Mouse (Mus musculus) liver, embryonic 16.5 days (tissue): ENCODE data around the gene Commd3. TPM values are rescaled to one million over a fixed set of nuclear protein-coding genes. Genes with fewer than 3 reads are reported as not detected.

ENCODE experiments used
- ATAC-seq: fragments of 200-750 bp; cut with Nextera tagmentation; 2 replicates; pipeline ENCODE4 v1.8.0; 2017; ENCODE audit warnings: low read depth, mild to moderate bottlenecking, moderate number of reproducible peaks, moderate library complexity
- H3K27ac ChIP-seq: fragments of 300-500 bp; sonication (generic); 2 replicates; pipeline ENCODE4 v1.5.1; 2014; ENCODE audit warnings: mild to moderate bottlenecking, low read length
- H3K27me3 ChIP-seq: fragments of 300-500 bp; sonication (generic); 2 replicates; pipeline ENCODE4 v1.6.1; 2014; ENCODE audit warnings: low read depth, low read length, mixed read lengths; ENCODE audit not compliant: control insufficient read depth, insufficient read depth
- H3K36me3 ChIP-seq: fragments of 300-500 bp; sonication (generic); 2 replicates; pipeline ENCODE4 v1.6.1; 2014; ENCODE audit warnings: mild to moderate bottlenecking; ENCODE audit not compliant: control insufficient read depth, insufficient read depth
- H3K4me1 ChIP-seq: fragments of 300-500 bp; sonication (generic); 2 replicates; pipeline ENCODE4 v1.6.1; 2014; ENCODE audit warnings: low read depth, low read length, mixed read lengths; ENCODE audit not compliant: control insufficient read depth
- H3K4me2 ChIP-seq: fragments of 300-500 bp; sonication (generic); 2 replicates; pipeline ENCODE4 v1.6.1; 2014; ENCODE audit warnings: low read depth, low read length, mixed read lengths
- H3K4me3 ChIP-seq: fragments of 300-500 bp; sonication (generic); 2 replicates; pipeline ENCODE4 v1.5.1; 2014; ENCODE audit warnings: low read depth, mild to moderate bottlenecking, low read length
- H3K9ac ChIP-seq: fragments of 300-500 bp; sonication (generic); 2 replicates; pipeline ENCODE4 v1.6.1; 2014; ENCODE audit warnings: low read depth, low read length
- H3K9me3 ChIP-seq: fragments of 300-500 bp; sonication (generic); replicated peaks from 2 replicates; pipeline ENCODE4 v1.6.1; 2016; ENCODE audit warnings: low read length; ENCODE audit not compliant: control insufficient read depth
- WGBS: fragments of 180-500 bp; shearing (Covaris S2); extraction: QIAGEN DNeasy Blood & Tissue Kit; methylation state at CpG from one replicate; pipeline ENCODE4 v1.1.7; 2014; ENCODE audit not compliant: insufficient replicate concordance; 5-methylcytosine and 5-hydroxymethylcytosine counted together
- polyA plus RNA-seq: library from polyadenylated mRNA; unstranded; fragments of >200 nt; fragmentation: Nextera tagmentation; extraction: Ambion mirVana; gene quantifications from 2 replicates; pipeline ENCODE4 v1.2.1, GENCODE M21; 2015

Commd3 gene
- polyA plus RNA-seq, 1 experiment from 2014 or later: 80.2 TPM

GRCm38 (mm10) chr2:18724462-18724861 lies 52.3 kb downstream of the Commd3 start:
- 42% methylated on average over 1 of the region's 1 CpGs for WGBS
- Histone ChIP-seq H3K4me1 (no peaks in the 10 kb centered on the region), H3K9ac (no peak overlapping the region), H3K27me3 (no peaks in the 10 kb centered on the region), H3K27ac (no peak overlapping the region), H3K9me3 (no peaks in the 10 kb centered on the region), H3K4me3 (no peak overlapping the region), H3K4me2 (no peak overlapping the region), H3K36me3 (no peaks in the 10 kb centered on the region)
- no peak for ATAC-seq

Other genes starting within 250 kb of the Commd3 start
- 3.4 and 4.1 TPM in 2 replicates for gene Bmi1, start 4.6 kb downstream of the Commd3 start, polyA plus RNA-seq
- not detected in 2 replicates for gene Spag6, start 21.6 kb downstream of the Commd3 start, polyA plus RNA-seq